Mouse (Mus musculus): ENCODE results near the gene Nacad.

Gene Nacad

GRCm38 (mm10) chr11:6585748-6586147 lies 20.1 kb downstream of the Nacad start:
- in situ Hi-C loops (cut with MboI, MseI) = no loop called here

GRCm38 (mm10) chr11:6581560-6581959 lies 24.3 kb downstream of the Nacad start:
- in situ Hi-C loops (cut with MboI, MseI) = no loop called here

GRCm38 (mm10) chr11:6580065-6580750 lies 25.6 kb downstream of the Nacad start:
- in situ Hi-C loops (cut with MboI, MseI) = no loop called here

GRCm38 (mm10) chr11:6579361-6579760 lies 26.5 kb downstream of the Nacad start:
- in situ Hi-C loops (cut with MboI, MseI) = no loop called here

DNA sequence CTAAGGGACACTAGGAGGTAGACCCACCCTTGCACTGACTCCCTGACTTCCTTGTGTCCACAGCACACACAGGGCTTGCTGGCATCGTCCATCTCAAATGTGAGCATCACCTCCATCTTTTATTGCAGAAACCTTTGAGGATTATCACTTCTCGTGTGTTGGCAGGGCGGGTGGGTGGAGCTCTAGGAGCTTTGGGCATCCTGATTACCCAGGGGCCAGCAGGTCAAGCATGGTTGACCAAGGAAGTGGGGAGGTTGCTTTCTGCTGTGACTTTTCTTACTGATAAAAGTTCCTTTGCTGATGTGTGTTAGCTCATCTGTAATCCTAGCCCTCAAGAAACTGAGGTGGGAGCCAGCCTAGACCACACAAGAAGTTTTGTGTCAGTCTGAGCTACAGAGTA lies 29.7 kb downstream of the Nacad start:
- in situ Hi-C loops (cut with MboI, MseI) = no loop called here

GRCm38 (mm10) chr11:6569410-6569777 lies 36.5 kb downstream of the Nacad start:
- in situ Hi-C loops (cut with MboI, MseI) = no loop called here

DNA sequence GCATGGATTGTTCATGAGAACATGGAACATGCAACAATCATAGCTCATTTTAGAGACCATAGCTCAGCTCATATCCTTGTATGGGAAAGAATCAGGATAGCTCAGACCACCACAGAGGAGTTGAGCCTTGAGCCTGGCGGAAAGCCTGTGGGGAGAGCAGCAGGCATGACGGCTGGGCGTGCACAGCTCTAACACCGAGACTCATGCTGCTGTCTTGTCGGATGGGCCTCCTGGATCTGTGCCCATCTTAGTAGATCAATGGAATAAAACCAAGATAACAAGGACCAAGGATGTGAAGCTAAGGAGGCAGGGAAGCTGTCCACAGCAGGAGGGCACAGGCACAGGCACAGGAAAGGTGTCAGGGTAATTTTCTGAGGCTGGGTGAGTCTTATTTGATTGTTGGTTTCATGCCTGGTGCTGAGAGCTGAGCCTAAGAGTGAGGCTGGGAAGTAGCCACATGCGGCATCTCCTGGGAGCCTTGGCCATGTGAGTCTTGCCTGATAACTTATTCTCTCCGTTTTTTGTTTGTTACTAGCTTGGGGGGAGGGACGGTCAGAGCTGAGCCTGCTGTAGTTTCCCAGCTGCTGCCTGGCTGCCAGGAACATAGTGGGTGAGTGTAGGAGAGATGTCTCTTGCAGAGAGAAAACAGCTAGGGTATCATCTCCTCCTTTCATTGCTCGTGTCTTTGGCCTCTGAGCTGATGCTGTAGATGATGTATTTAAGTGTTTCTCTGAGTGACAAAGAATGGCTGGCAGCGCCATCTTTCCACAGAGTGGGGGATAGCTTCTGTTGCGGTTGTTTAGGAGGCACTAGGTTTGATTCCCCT lies 37.1 kb downstream of the Nacad start:
- in situ Hi-C loops (cut with MboI, MseI) = no loop called here

DNA sequence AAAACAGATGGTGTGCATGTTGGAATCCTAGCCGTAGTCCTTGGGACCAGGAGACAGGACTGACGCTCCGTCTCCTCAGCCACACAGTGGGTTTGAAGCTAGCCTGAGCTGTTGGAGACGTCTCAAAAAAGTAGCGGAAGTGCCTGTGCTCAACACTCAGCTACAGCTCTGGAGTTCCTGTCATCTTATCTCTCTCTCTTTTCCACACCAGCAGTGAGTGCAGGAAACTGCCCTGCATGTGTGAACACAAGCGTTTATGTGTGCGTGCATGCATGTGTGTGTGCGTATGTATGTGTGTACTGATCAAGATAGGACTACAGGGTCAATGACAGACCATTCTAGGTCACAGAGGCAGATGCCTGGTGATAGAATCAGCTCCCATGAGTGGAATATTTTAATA lies 37.9 kb downstream of the Nacad start:
- in situ Hi-C loops (cut with MboI, MseI) = no loop called here

DNA sequence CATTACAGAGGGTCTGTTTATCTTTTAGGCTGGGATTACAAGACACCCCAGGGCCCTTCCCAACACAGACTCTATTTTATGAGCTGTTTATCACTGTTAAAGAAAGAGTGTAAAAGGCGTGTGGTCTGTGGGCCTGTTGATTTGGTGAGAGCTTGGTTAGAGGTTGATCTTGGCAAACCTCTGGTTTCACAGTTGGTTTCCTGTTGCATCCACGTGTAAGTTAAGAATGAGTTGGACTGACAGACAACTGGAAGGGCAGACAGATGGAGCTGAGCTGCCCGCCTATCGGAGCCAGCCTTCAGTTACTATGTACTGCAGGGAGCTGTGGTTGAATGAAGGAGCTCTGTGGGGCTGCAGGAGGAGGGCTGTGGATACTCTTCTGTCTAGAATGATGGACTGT lies 39.4 kb downstream of the Nacad start:
- in situ Hi-C loops (cut with MboI, MseI) = no loop called here

DNA sequence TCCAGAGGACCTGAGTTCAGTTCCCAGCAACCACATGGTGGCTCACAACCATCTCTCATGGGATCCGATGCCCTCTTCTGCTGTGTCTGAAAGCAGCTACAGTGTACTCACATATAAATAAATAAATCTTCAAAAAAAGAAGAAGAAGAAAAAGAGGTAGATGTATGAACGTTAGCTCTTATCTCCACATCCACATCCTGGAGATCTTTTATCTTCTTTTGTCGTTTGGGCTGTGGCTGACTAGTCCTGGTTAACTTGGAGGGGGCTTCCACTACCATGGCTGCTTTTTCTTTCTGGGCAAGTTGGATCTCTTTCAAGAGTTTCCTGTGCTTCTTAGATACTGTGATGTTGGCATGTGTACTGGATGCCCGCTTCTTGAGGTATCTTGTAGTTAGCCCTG lies 42.7 kb downstream of the Nacad start:
- in situ Hi-C loops (cut with MboI, MseI) = no loop called here

DNA sequence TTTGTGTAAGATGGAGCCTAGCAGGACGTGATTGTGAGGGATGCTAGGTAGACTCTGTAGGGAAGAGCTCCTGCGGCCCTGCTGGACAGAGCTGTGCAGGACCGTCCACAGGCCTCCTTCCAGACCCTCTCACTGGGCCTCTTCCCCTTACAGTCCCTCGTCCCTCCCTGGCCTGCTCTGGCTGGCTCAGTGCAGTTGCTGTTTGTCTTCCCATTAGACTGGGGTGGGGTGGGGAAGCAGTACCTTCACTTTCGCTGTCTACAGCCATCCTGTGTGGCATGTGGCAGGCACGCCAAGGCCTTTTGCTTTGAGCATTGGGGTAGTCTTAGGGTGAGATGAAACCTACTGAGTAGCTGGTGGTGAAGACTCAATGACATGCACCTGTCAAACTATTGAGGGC lies 43.5 kb downstream of the Nacad start:
- in situ Hi-C loops (cut with MboI, MseI) = no loop called here

DNA sequence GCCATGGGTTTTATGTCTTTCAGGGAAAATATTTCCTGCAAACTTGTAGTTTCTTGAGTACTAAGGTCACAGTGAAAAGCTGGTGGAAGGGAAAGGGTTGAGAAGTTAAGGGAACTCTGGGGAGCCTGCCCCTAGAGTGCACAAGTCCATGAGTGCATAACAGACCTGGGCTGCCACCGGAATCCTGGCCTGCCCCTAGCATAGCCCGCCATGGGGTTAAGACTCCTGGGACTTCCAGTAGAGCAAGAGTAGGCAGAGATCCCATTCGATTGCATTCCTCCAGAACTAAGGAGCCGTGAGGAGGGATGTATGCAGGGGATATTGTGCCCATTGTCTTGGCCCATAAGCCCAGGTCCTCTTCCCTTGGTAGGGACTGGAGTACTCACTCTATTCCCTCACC lies 44.4 kb downstream of the Nacad start:
- in situ Hi-C loops (cut with MboI, MseI) = no loop called here

GRCm38 (mm10) chr11:6560655-6561360 lies 45.0 kb downstream of the Nacad start:
- in situ Hi-C loops (cut with MboI, MseI) = no loop called here

GRCm38 (mm10) chr11:6559996-6560395 lies 45.9 kb downstream of the Nacad start:
- in situ Hi-C loops (cut with MboI, MseI) = no loop called here

- in situ Hi-C loops (cut with MboI, MseI) = no loop called here
Observed at GRCm38 (mm10) chr11:6558234-6558633, 47.6 kb downstream of the Nacad start.

- in situ Hi-C loops (cut with MboI, MseI) = no loop called here
Observed at GRCm38 (mm10) chr11:6550201-6550600, 55.7 kb downstream of the Nacad start.

- in situ Hi-C loops (cut with MboI, MseI) = no loop called here
Observed at GRCm38 (mm10) chr11:6549770-6550169, 56.1 kb downstream of the Nacad start.

All from T-helper 17 cell (primary cell).